Mouse (Mus musculus): Measurements from ENCODE around the gene Zcchc7. TPM values are rescaled to one million over a fixed set of nuclear protein-coding genes. Genes with fewer than 3 reads are reported as not detected.

The Zcchc7 gene
- polyA plus RNA-seq, 1 experiment from 2014 or later = 35.3 TPM

DNA sequence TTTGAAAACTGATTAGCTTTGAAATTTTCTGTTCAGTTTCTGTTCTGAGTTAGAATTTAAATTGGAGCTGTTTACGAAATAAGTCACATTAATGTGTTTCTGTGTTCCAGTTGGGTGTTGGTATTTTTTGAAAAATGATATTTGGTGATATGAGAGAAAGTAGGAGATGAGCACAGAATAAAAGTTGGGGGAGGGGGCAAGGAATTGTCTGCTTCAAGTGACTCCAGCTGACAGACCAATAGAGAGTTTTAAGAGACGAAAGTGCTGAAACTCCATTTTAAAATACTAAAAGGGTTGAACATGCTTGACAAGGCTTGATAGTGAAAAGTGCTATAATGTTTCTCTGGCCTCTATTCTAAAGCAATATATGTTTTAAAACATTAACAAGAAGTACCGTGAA lies 21.4 kb downstream of the Zcchc7 start:
- 81% methylated on average over 3 of the region's 3 CpGs for WGBS
- H3K4me1 ChIP-seq (replicated peaks) = 0 out of 2 replicates have a peak, but pooled peaks cover 3% of the 10 kb centered on the region
- H3K4me3 ChIP-seq = no peak overlapping the region
- no peak overlapping the region for H3K27ac ChIP-seq (replicated peaks)
- H3K27me3 ChIP-seq = no peaks in the 10 kb centered on the region
- no peak overlapping the region for H3K4me2 ChIP-seq
- H3K9ac ChIP-seq = no peak overlapping the region
- H3K9me3 ChIP-seq = no peaks in the 10 kb centered on the region
- H3K36me3 ChIP-seq = no peaks in the 10 kb centered on the region
- no peak for ATAC-seq (ENCODE audit: low FRiP score, low read depth)

- Histone ChIP-seq H3K4me2 (no peak overlapping the region), H3K4me3 (no peak overlapping the region), H3K27ac (replicated peaks) (no peak overlapping the region), H3K9me3 (no peaks in the 10 kb centered on the region), H3K27me3 (no peaks in the 10 kb centered on the region), H3K36me3 (no peaks in the 10 kb centered on the region), H3K9ac (no peak overlapping the region), H3K4me1 (replicated peaks) (0 out of 2 replicates have a peak, but pooled peaks cover 3% of the 10 kb centered on the region)
- ATAC-seq (ENCODE audit: low FRiP score, low read depth) = no peak
These were observed 22.0 kb downstream of the Zcchc7 start for GRCm38 (mm10) chr4:44777711-44778110.

DNA sequence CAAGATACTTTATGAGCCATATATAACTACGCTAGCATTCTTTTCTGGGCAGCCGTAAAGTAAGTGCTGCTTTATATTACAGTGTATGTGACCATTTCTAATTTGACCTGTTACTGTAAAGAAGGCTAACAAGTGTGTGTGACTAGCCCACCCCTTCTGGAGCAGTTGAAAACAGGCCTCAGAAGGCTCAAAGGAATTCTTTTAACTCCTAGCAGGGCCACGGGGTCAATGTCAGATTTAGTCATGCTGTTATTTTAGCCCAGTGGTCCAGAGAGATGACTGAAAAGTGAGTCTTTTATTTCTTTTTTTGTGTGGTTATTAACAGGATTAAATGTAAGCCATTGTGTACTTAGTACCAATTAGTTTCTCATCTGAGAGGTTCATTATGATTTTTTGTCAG lies 22.6 kb downstream of the Zcchc7 start:
- no peak overlapping the region for H3K9ac ChIP-seq
- 0 out of 2 replicates have a peak, but pooled peaks cover 3% of the 10 kb centered on the region for H3K4me1 ChIP-seq (replicated peaks)
- no peak for ATAC-seq (ENCODE audit: low FRiP score, low read depth)
- H3K27ac ChIP-seq (replicated peaks) = no peak overlapping the region
- 44% methylated on average over 3 of the region's 3 CpGs for WGBS
- H3K36me3 ChIP-seq = no peaks in the 10 kb centered on the region
- no peak overlapping the region for H3K4me2 ChIP-seq
- no peaks in the 10 kb centered on the region for H3K27me3 ChIP-seq
- H3K4me3 ChIP-seq = no peak overlapping the region
- H3K9me3 ChIP-seq = no peaks in the 10 kb centered on the region

DNA sequence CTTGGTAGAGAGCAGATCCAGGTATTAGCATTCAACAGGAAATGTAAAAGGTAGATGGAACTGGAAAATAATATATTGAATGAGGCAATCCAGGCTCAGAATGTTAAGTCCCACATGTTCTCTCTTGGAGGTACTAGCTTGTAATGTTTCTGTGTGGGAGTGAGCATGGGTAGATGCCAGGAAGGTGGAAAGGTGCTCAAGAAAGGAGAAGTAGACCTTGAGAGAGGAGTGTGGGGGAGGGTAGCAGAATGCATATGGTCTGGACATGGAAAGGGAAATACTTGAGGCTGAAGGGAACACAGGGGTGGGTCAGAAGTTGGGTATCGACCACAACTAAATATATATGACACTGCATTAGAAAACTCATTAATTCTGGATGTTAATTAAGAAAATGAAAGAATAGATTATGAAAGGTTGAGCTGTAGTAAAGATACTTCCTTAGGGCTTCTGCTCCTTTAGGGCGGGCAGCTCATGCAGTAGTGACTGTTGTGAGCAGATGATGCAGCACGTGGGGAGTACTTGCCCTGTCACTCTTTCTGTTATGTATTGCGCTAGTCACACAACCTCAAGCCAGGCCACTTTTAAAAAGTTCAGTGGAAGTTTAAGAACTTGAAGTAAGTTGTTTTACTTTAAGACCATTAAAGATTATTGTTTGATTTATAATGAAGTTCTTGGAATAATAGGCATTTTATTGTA lies 24.9 kb downstream of the Zcchc7 start:
- no peak overlapping the region for H3K9ac ChIP-seq
- ATAC-seq (ENCODE audit: low FRiP score, low read depth) = no peak
- H3K4me1 ChIP-seq (replicated peaks) = 0 out of 2 replicates have a peak, but pooled peaks cover 3% of the 10 kb centered on the region
- no peaks in the 10 kb centered on the region for H3K27me3 ChIP-seq
- no peaks in the 10 kb centered on the region for H3K9me3 ChIP-seq
- no peak overlapping the region for H3K27ac ChIP-seq (replicated peaks)
- H3K4me2 ChIP-seq = no peak overlapping the region
- no peak overlapping the region for H3K4me3 ChIP-seq
- WGBS = 60% methylated on average over 4 of the region's 4 CpGs
- H3K36me3 ChIP-seq = no peaks in the 10 kb centered on the region

DNA sequence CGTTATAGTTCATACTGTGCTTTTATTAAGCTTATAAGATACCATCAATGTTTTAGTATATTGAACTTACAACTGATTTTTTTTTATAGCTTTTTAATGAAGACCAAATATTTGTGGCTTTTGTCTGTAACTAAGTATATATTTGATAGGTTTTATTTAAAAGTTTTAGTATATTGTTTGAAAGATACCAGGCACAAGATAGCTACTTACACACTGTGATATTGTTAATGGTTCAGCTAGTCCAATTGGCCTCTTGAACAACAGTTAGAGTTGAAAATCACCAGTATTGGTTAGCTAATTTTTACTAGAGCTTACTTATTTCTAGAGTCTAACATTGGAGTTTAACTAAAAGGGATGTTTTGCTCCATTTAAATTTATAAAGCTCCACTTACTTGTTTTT lies 25.8 kb downstream of the Zcchc7 start:
- Histone ChIP-seq H3K4me3 (no peak overlapping the region), H3K4me2 (no peak overlapping the region), H3K9me3 (no peaks in the 10 kb centered on the region), H3K27ac (replicated peaks) (no peak overlapping the region), H3K27me3 (no peaks in the 10 kb centered on the region), H3K4me1 (replicated peaks) (0 out of 2 replicates have a peak, but pooled peaks cover 3% of the 10 kb centered on the region), H3K36me3 (no peaks in the 10 kb centered on the region), H3K9ac (no peak overlapping the region)
- no peak for ATAC-seq (ENCODE audit: low FRiP score, low read depth)
- 89% methylated on average over 1 of the region's 1 CpGs for WGBS

DNA sequence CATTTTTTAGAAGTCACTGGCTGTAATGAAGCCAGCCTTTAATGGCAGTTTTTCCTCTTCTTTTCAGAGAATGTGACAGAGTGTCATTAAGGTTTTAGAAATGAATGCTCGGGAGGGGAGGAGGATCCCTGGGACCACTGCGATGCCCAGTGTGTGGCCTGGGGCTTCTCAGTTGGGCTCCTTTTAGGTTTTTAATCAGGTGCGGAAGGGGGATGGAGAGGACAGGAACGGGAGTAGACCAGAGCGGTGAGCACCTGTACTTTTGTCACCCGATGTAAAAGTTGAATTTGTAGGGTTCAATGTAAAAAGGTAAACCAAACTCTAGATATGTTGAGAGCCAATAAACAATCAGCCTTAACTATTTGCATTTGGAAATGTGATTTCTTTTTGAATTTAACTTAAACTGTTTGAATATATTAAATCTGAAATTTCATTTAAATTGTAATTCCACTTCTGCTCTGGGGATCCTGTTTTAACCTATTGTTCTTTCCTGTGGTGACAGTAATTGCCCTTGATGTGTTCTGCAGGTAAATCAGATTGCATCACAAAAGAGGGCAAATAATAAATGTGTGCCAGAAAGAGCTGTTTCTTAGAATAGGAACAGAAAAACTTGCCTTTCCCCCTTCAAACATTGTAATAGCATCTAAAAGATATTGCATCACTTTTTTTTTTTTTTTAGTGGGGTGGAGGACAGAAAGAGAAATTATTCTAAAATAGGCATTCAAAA lies 28.1 kb downstream of the Zcchc7 start:
- H3K27me3 ChIP-seq = no peaks in the 10 kb centered on the region
- no peak for ATAC-seq (ENCODE audit: low FRiP score, low read depth)
- H3K4me1 ChIP-seq (replicated peaks) = no peaks in the 10 kb centered on the region
- no peaks in the 10 kb centered on the region for H3K9me3 ChIP-seq
- no peaks in the 10 kb centered on the region for H3K36me3 ChIP-seq
- 12% methylated on average over 6 of the region's 6 CpGs for WGBS
- no peak overlapping the region for H3K27ac ChIP-seq (replicated peaks)
- no peak overlapping the region for H3K4me2 ChIP-seq
- H3K4me3 ChIP-seq = no peak overlapping the region
- H3K9ac ChIP-seq = no peak overlapping the region

GRCm38 (mm10) chr4:44812855-44813254 lies 57.2 kb downstream of the Zcchc7 start:
- no peaks in the 10 kb centered on the region for H3K36me3 ChIP-seq
- no peak overlapping the region for H3K9ac ChIP-seq
- H3K4me2 ChIP-seq = no peak overlapping the region
- no peak overlapping the region for H3K4me3 ChIP-seq
- no peaks in the 10 kb centered on the region for H3K27me3 ChIP-seq
- ATAC-seq (ENCODE audit: low FRiP score, low read depth) = no peak
- WGBS = 97% methylated on average over 1 of the region's 1 CpGs
- H3K4me1 ChIP-seq (replicated peaks) = no peaks in the 10 kb centered on the region
- H3K9me3 ChIP-seq = no peaks in the 10 kb centered on the region
- no peak overlapping the region for H3K27ac ChIP-seq (replicated peaks)

DNA sequence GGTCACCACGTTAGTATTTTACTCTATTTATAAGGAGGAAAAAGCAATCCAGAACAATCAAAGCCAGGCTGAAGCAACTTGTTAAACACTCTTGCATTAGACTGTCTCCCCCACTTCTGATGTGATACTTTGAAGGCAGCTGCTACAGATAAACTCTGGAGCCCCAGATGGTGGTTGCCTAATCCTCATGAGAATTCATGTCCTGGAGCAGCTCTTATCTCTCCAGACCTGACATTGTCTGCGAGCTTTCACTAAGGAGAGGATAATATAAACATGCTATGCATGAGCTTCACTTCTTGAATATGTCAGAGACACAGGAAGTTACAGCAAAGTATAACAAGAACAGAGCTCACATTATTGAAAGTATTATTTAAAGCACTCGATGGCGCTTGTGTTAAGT lies 58.1 kb downstream of the Zcchc7 start:
- H3K4me3 ChIP-seq = no peak overlapping the region
- 68% methylated on average over 4 of the region's 4 CpGs for WGBS
- no peak for ATAC-seq (ENCODE audit: low FRiP score, low read depth)

DNA sequence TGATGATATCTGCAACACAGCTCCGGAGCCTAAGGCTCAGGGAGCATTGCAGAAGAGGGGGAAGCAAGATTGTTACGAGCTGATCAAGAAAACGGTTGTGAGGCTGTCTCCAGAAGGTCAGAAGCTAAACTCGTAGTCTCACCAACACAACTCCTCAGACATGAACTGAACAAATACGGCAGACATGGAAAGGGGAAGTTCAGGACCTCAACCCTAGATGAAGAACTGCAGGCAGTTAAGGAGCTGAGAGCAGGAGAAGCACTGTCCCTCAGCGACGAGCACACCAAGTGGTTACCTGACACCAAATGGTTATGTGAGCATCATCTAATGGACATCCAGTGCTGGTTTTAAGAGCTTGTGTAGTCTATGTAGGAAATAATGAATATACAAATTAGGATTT lies 60.9 kb downstream of the Zcchc7 start:
- no peak overlapping the region for H3K9ac ChIP-seq

More for the DNA sequence above, 58.1 kb downstream of the Zcchc7 start:
- no peaks in the 10 kb centered on the region for H3K27me3 ChIP-seq
- H3K4me1 ChIP-seq (replicated peaks) = no peaks in the 10 kb centered on the region
- H3K4me2 ChIP-seq = no peak overlapping the region
- H3K36me3 ChIP-seq = no peaks in the 10 kb centered on the region
- no peaks in the 10 kb centered on the region for H3K9me3 ChIP-seq
- H3K27ac ChIP-seq (replicated peaks) = no peak overlapping the region
- no peak overlapping the region for H3K9ac ChIP-seq

DNA sequence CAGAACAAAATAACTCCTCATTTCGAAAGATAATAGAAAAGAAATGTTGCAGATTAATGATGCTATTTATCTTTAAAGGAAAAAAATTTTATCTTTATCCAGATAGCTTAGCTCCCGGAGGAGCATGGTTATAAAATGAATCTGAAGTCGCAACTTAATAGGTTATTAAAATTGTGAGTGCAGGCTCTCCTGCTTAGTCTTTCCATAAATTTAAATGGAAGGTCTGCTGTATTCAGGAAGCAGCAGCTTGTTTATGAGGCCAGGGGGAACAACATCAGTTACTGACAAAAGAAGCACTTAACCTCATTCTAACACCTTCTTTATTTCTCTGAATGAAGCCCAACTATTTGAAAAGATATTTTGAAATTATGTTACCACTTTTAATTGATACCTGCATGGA lies 74.9 kb downstream of the Zcchc7 start:
- H3K27ac ChIP-seq (replicated peaks) = no peak overlapping the region
- WGBS = 38% methylated on average over 3 of the region's 3 CpGs
- no peak overlapping the region for H3K4me3 ChIP-seq
- H3K9me3 ChIP-seq = no peaks in the 10 kb centered on the region
- no peak overlapping the region for H3K4me2 ChIP-seq
- no peaks in the 10 kb centered on the region for H3K4me1 ChIP-seq (replicated peaks)
- H3K36me3 ChIP-seq = no peaks in the 10 kb centered on the region
- no peak overlapping the region for H3K9ac ChIP-seq
- ATAC-seq (ENCODE audit: low FRiP score, low read depth) = no peak
- no peaks in the 10 kb centered on the region for H3K27me3 ChIP-seq

More for the DNA sequence above, 60.9 kb downstream of the Zcchc7 start:
- H3K27me3 ChIP-seq = no peaks in the 10 kb centered on the region
- no peaks in the 10 kb centered on the region for H3K4me1 ChIP-seq (replicated peaks)
- H3K4me3 ChIP-seq = no peak overlapping the region
- H3K27ac ChIP-seq (replicated peaks) = no peak overlapping the region
- no peak for ATAC-seq (ENCODE audit: low FRiP score, low read depth)
- no peaks in the 10 kb centered on the region for H3K9me3 ChIP-seq
- 85% methylated on average over 7 of the region's 7 CpGs for WGBS
- H3K36me3 ChIP-seq = no peaks in the 10 kb centered on the region
- H3K4me2 ChIP-seq = no peak overlapping the region

DNA sequence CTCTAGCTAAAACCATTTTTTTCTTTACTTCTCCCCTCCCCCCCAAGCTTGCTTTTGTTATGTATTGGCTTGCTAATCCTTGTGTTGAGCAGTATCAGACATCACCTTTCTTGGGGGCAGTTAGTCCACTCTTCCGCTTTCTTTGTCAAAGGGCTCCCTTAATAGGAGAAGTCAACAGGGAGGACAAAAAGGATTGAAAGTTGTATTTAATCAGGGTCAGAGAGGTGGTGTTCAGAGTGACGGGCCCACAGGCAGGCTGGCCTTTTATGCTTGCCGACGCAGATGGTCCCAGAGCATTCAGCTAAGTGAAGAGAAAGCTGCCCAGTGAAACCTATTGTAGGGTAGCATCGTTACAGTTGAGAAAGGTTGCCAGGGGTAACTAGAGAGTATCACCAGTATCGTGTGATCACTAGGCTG lies 96.2 kb downstream of the Zcchc7 start:
- ATAC-seq (ENCODE audit: low FRiP score, low read depth) = peak; percentile 56; the same call in 1 of the 2 replicates
- Histone ChIP-seq H3K4me1 (replicated peaks) (0 out of 2 replicates have a peak, but pooled peaks cover 5% of the 10 kb centered on the region), H3K27me3 (no peaks in the 10 kb centered on the region), H3K9ac (no peak overlapping the region), H3K4me2 (no peak overlapping the region), H3K36me3 (no peaks in the 10 kb centered on the region), H3K4me3 (no peak overlapping the region), H3K27ac (replicated peaks) (no peak overlapping the region), H3K9me3 (no peaks in the 10 kb centered on the region)
- WGBS = 8% methylated on average over 6 of the region's 6 CpGs

GRCm38 (mm10) chr4:44871591-44871990 lies 115.9 kb downstream of the Zcchc7 start:
- Histone ChIP-seq H3K4me2 (no peak overlapping the region), H3K36me3 (no peaks in the 10 kb centered on the region), H3K4me1 (replicated peaks) (no peaks in the 10 kb centered on the region), H3K9me3 (no peaks in the 10 kb centered on the region), H3K27ac (replicated peaks) (no peak overlapping the region), H3K9ac (no peak overlapping the region), H3K4me3 (no peak overlapping the region), H3K27me3 (no peaks in the 10 kb centered on the region)
- no peak for ATAC-seq (ENCODE audit: low FRiP score, low read depth)

Data from hindbrain, embryonic 15.5 days (tissue).